Mouse (Mus musculus): Measurements from ENCODE around the gene Rnf6. TPM values are rescaled to one million over a fixed set of nuclear protein-coding genes. Genes with fewer than 3 reads are reported as not detected.
A peak's percentile ranks its signal among the peaks of the same experiment; 100 is the strongest.

Rnf6 gene
- polyA plus RNA-seq, 1 experiment from 2014 or later: 39.9 TPM

GRCm38 (mm10) chr5:146232816-146233215 is 11.5 kb upstream of the Rnf6 start:
- DNase-seq (ENCODE audit: low spot score): peak; percentile 23
- Histone ChIP-seq H3K4me2 (ENCODE audit: low read length) (peak overlapping the region; percentile 59), H3K9me3 (ENCODE audit: control insufficient read depth, low read length) (no peaks in the 10 kb centered on the region), H3K27me3 (replicated peaks; ENCODE audit: control insufficient read depth, insufficient read depth, low read length) (no peaks in the 10 kb centered on the region), H3K4me3 (ENCODE audit: low read depth, low read length) (peak overlapping the region; percentile 83), H3K27ac (ENCODE audit: low read depth) (no peak overlapping the region), H3K4me1 (replicated peaks; ENCODE audit: control insufficient read depth, insufficient read depth, low read length) (peaks cover 8% of the 10 kb centered on the region; the same call in 1 of the 2 replicates), H3K9ac (ENCODE audit: low read length) (0 out of 2 replicates have a peak overlapping the region, but pooled peaks have one; percentile 83), H3K36me3 (ENCODE audit: control insufficient read depth, insufficient read depth, low read length) (no peaks in the 10 kb centered on the region; the same call in 1 of the 2 replicates)
- 45% methylated on average over 11 of the region's 11 CpGs for WGBS
- no peak for ATAC-seq (replicated peaks; ENCODE audit: low FRiP score, low TSS enrichment, low read depth)

- no peaks in the 10 kb centered on the region; the same call in 1 of the 2 replicates for H3K36me3 ChIP-seq (ENCODE audit: control insufficient read depth, insufficient read depth, low read length)
- no peaks in the 10 kb centered on the region for H3K27me3 ChIP-seq (replicated peaks; ENCODE audit: control insufficient read depth, insufficient read depth, low read length)
- ATAC-seq (replicated peaks; ENCODE audit: low FRiP score, low TSS enrichment, low read depth) (no peak), DNase-seq (ENCODE audit: low spot score) (peak; percentile 38)
- peak overlapping the region; percentile 59 for H3K4me2 ChIP-seq (ENCODE audit: low read length)
- H3K4me3 ChIP-seq (ENCODE audit: low read depth, low read length): peak overlapping the region; percentile 83
- no peaks in the 10 kb centered on the region for H3K9me3 ChIP-seq (ENCODE audit: control insufficient read depth, low read length)
- H3K9ac ChIP-seq (ENCODE audit: low read length): peak overlapping the region; percentile 83
- H3K4me1 ChIP-seq (replicated peaks; ENCODE audit: control insufficient read depth, insufficient read depth, low read length): peaks cover 8% of the 10 kb centered on the region; the same call in 1 of the 2 replicates
- H3K27ac ChIP-seq (ENCODE audit: low read depth): peak overlapping the region; percentile 88; the same call in 1 of the 2 replicates
- WGBS: 33% methylated on average over 6 of the region's 6 CpGs
Observed at GRCm38 (mm10) chr5:146232056-146232675, 10.8 kb upstream of the Rnf6 start.

- peak overlapping the region; percentile 83 for H3K9ac ChIP-seq (ENCODE audit: low read length)
- no peaks in the 10 kb centered on the region; the same call in 1 of the 2 replicates for H3K36me3 ChIP-seq (ENCODE audit: control insufficient read depth, insufficient read depth, low read length)
- H3K4me3 ChIP-seq (ENCODE audit: low read depth, low read length): peak overlapping the region; percentile 83
- no peak; the same call in 1 of the 2 replicates for ATAC-seq (replicated peaks; ENCODE audit: low FRiP score, low TSS enrichment, low read depth)
- H3K27me3 ChIP-seq (replicated peaks; ENCODE audit: control insufficient read depth, insufficient read depth, low read length): no peaks in the 10 kb centered on the region
- peak overlapping the region; percentile 59 for H3K4me2 ChIP-seq (ENCODE audit: low read length)
- DNase-seq (ENCODE audit: low spot score): peak; percentile 79
- 0% methylated on average over 19 of the region's 19 CpGs for WGBS
- H3K27ac ChIP-seq (ENCODE audit: low read depth): peak overlapping the region; percentile 88; the same call in 1 of the 2 replicates
- H3K4me1 ChIP-seq (replicated peaks; ENCODE audit: control insufficient read depth, insufficient read depth, low read length): peaks cover 8% of the 10 kb centered on the region; the same call in 1 of the 2 replicates
- no peaks in the 10 kb centered on the region for H3K9me3 ChIP-seq (ENCODE audit: control insufficient read depth, low read length)
Observed at GRCm38 (mm10) chr5:146231655-146231996, 10.3 kb upstream of the Rnf6 start.

GRCm38 (mm10) chr5:146230864-146231654 is 9.7 kb upstream of the Rnf6 start, which contains the start of gene Cdk8:
Gene Cdk8, plus strand, starts transcription at chr5:146231230.
- Histone ChIP-seq H3K36me3 (ENCODE audit: control insufficient read depth, insufficient read depth, low read length) (no peaks in the 10 kb centered on the region; the same call in 1 of the 2 replicates), H3K4me2 (ENCODE audit: low read length) (peak within 1 kb of the TSS; percentile 59), H3K9me3 (ENCODE audit: control insufficient read depth, low read length) (no peaks in the 10 kb centered on the region), H3K27me3 (replicated peaks; ENCODE audit: control insufficient read depth, insufficient read depth, low read length) (no peaks in the 10 kb centered on the region), H3K9ac (ENCODE audit: low read length) (peak within 1 kb of the TSS; percentile 83), H3K27ac (ENCODE audit: low read depth) (peak within 1 kb of the TSS; percentile 88), H3K4me1 (replicated peaks; ENCODE audit: control insufficient read depth, insufficient read depth, low read length) (peaks cover 8% of the 10 kb centered on the region; the same call in 1 of the 2 replicates), H3K4me3 (ENCODE audit: low read depth, low read length) (peak within 1 kb of the TSS; percentile 83)
- peak; percentile 84 for ATAC-seq (replicated peaks; ENCODE audit: low FRiP score, low TSS enrichment, low read depth)
- under 1% methylated on average over 59 of the region's 102 CpGs for WGBS
- peak; percentile 94 for DNase-seq (ENCODE audit: low spot score)

GRCm38 (mm10) chr5:146229869-146230650 is 8.7 kb upstream of the Rnf6 start:
- no peaks in the 10 kb centered on the region for H3K9me3 ChIP-seq (ENCODE audit: control insufficient read depth, low read length)
- H3K4me2 ChIP-seq (ENCODE audit: low read length): peak overlapping the region; percentile 47
- peak overlapping the region; percentile 83 for H3K4me3 ChIP-seq (ENCODE audit: low read depth, low read length)
- ATAC-seq (replicated peaks; ENCODE audit: low FRiP score, low TSS enrichment, low read depth) (peak; percentile 2; the same call in 1 of the 2 replicates), DNase-seq (ENCODE audit: low spot score) (peak; percentile 46)
- H3K27ac ChIP-seq (ENCODE audit: low read depth): peak overlapping the region; percentile 88
- WGBS: 54% methylated on average over 17 of the region's 17 CpGs
- H3K4me1 ChIP-seq (replicated peaks; ENCODE audit: control insufficient read depth, insufficient read depth, low read length): peaks cover 8% of the 10 kb centered on the region; the same call in 1 of the 2 replicates
- peak overlapping the region; percentile 83 for H3K9ac ChIP-seq (ENCODE audit: low read length)
- H3K27me3 ChIP-seq (replicated peaks; ENCODE audit: control insufficient read depth, insufficient read depth, low read length): no peaks in the 10 kb centered on the region
- H3K36me3 ChIP-seq (ENCODE audit: control insufficient read depth, insufficient read depth, low read length): no peaks in the 10 kb centered on the region

GRCm38 (mm10) chr5:146227496-146227895 is 6.1 kb upstream of the Rnf6 start:
- Histone ChIP-seq H3K9me3 (ENCODE audit: control insufficient read depth, low read length) (no peaks in the 10 kb centered on the region), H3K27ac (ENCODE audit: low read depth) (no peak overlapping the region), H3K4me3 (ENCODE audit: low read depth, low read length) (no peak overlapping the region), H3K4me1 (replicated peaks; ENCODE audit: control insufficient read depth, insufficient read depth, low read length) (no peaks in the 10 kb centered on the region; the same call in 1 of the 2 replicates), H3K27me3 (replicated peaks; ENCODE audit: control insufficient read depth, insufficient read depth, low read length) (no peaks in the 10 kb centered on the region), H3K9ac (ENCODE audit: low read length) (no peak overlapping the region), H3K4me2 (ENCODE audit: low read length) (no peak overlapping the region), H3K36me3 (ENCODE audit: control insufficient read depth, insufficient read depth, low read length) (no peaks in the 10 kb centered on the region)
- ATAC-seq (replicated peaks; ENCODE audit: low FRiP score, low TSS enrichment, low read depth) (no peak), DNase-seq (ENCODE audit: low spot score) (no peak)
- WGBS: 87% methylated on average over 8 of the region's 8 CpGs

GRCm38 (mm10) chr5:146223786-146224185 is 2.4 kb upstream of the Rnf6 start:
- Histone ChIP-seq H3K27me3 (replicated peaks; ENCODE audit: control insufficient read depth, insufficient read depth, low read length) (no peaks in the 10 kb centered on the region), H3K36me3 (ENCODE audit: control insufficient read depth, insufficient read depth, low read length) (peaks cover 10% of the 10 kb centered on the region; the same call in 1 of the 2 replicates), H3K9me3 (ENCODE audit: control insufficient read depth, low read length) (no peaks in the 10 kb centered on the region), H3K4me2 (ENCODE audit: low read length) (no peak overlapping the region), H3K27ac (ENCODE audit: low read depth) (no peak overlapping the region), H3K4me1 (replicated peaks; ENCODE audit: control insufficient read depth, insufficient read depth, low read length) (peaks cover 6% of the 10 kb centered on the region; the same call in 1 of the 2 replicates), H3K4me3 (ENCODE audit: low read depth, low read length) (no peak overlapping the region), H3K9ac (ENCODE audit: low read length) (no peak overlapping the region)
- DNase-seq (ENCODE audit: low spot score) (peak; percentile 48), ATAC-seq (replicated peaks; ENCODE audit: low FRiP score, low TSS enrichment, low read depth) (no peak)
- 93% methylated on average over 5 of the region's 5 CpGs for WGBS

- peak; percentile 51 for DNase-seq (ENCODE audit: low spot score)
- H3K9me3 ChIP-seq (ENCODE audit: control insufficient read depth, low read length): no peaks in the 10 kb centered on the region
- ATAC-seq (replicated peaks; ENCODE audit: low FRiP score, low TSS enrichment, low read depth): no peak
- peaks cover 29% of the 10 kb centered on the region for H3K36me3 ChIP-seq (ENCODE audit: control insufficient read depth, insufficient read depth, low read length)
- H3K4me3 ChIP-seq (ENCODE audit: low read depth, low read length): peak overlapping the region; percentile 54
- peak overlapping the region; percentile 82 for H3K9ac ChIP-seq (ENCODE audit: low read length)
- H3K4me2 ChIP-seq (ENCODE audit: low read length): peak overlapping the region; percentile 66
- no peaks in the 10 kb centered on the region for H3K27me3 ChIP-seq (replicated peaks; ENCODE audit: control insufficient read depth, insufficient read depth, low read length)
- H3K4me1 ChIP-seq (replicated peaks; ENCODE audit: control insufficient read depth, insufficient read depth, low read length): peaks cover 6% of the 10 kb centered on the region; the same call in 1 of the 2 replicates
- WGBS: 32% methylated on average over 6 of the region's 6 CpGs
- H3K27ac ChIP-seq (ENCODE audit: low read depth): peak overlapping the region; percentile 96
Observed at GRCm38 (mm10) chr5:146221722-146222121, 367 bp upstream of the Rnf6 start.
